Mouse (Mus musculus) frontal cortex, postnatal 14 days (tissue): ENCODE data around the gene Hcn2.

Experiments used
- DNase-seq, 2 experiments: peaks; one replicate each; pipeline ENCODE4 v3.0.0; 2022; ENCODE audit warnings: low spot score in 2 of 2

The Hcn2 gene

DNA sequence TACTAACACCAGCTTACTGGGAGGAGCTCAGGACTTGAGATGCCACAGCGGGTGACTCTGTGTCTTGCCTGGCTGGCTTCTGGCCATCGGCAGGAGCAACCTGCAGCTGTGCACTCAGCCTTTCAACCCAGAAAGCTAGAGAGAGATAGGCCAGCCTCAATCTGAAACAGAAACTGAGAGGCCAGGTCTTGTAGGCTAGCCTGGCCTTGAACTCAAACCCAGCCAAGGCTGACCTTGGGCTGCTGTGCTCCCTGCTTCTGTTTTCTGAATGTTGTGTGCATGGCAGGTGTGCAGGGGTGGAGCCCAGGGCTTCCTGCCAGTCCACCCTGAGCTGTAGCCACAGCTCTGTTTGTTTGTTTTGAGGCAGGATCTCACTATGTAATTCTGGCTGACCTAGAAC is 56.8 kb downstream of the Hcn2 start:
- no peak for DNase-seq

DNA sequence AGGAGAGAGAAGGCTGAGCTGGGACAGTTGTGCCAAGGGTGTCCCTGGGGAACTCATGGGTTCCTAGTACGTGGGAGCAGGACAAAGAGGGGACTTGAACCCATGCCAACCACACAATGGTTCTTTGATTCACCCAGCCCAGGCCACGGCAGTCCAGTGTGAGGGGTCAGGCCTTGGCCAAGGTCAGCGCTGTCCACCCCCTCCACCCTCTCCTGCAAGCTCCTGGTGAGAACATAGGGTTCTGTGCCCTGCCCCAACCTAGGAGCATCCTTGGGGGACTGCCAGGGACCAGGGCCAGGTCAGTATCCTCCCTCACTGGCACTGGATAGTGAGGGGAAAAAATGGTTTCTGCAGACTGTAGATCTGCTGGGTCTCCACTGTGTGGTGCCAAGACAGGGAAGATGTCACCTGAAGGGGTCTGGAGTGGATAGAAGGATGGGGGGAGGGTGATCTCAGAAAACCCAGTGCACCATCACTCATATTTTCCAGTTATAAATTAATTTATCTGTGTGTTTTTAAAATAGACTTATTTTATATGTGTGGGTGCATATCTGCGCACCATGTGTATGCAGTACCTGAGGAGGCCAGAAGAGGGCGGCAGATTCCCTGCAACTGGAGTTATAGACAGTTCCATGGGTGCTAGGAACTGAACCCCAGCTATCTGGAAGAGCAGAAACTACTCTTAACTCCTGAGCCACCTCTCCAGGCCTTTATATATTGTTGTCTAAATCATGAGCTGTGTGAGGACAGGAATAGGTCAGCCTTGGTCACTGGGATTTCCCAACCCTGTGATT is 58.2 kb downstream of the Hcn2 start:
- no peak for DNase-seq

DNA sequence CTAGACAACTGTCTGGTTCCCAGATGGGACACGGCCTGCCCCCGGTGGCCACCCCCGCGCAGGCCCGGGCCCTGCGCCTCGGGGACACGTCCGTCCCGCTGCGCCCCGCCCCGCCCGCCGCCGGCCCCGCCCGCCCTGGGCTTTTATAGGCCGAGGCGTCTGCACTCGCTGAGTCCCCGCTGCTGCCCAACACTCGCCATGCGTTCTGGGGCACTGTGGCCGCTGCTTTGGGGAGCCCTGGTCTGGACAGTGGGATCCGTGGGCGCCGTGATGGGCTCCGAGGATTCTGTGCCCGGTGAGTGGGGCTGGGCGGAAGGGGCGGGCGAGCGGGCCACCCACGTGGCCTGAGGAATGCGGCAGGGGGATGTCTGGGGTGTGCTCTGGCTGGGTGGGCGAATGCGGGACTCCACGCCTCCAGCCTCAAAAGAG is 60.7 kb downstream of the Hcn2 start, which contains the start of gene Fstl3:
Fstl3 (plus strand) TSS at position 170 of the 429 bp plus-strand sequence.
- no peak for DNase-seq

- DNase-seq: no peak
These were observed 61.6 kb downstream of the Hcn2 start for GRCm38 (mm10) chr10:79778006-79778405.

GRCm38 (mm10) chr10:79779193-79779592 is 62.8 kb downstream of the Hcn2 start:
- no peak for DNase-seq

DNA sequence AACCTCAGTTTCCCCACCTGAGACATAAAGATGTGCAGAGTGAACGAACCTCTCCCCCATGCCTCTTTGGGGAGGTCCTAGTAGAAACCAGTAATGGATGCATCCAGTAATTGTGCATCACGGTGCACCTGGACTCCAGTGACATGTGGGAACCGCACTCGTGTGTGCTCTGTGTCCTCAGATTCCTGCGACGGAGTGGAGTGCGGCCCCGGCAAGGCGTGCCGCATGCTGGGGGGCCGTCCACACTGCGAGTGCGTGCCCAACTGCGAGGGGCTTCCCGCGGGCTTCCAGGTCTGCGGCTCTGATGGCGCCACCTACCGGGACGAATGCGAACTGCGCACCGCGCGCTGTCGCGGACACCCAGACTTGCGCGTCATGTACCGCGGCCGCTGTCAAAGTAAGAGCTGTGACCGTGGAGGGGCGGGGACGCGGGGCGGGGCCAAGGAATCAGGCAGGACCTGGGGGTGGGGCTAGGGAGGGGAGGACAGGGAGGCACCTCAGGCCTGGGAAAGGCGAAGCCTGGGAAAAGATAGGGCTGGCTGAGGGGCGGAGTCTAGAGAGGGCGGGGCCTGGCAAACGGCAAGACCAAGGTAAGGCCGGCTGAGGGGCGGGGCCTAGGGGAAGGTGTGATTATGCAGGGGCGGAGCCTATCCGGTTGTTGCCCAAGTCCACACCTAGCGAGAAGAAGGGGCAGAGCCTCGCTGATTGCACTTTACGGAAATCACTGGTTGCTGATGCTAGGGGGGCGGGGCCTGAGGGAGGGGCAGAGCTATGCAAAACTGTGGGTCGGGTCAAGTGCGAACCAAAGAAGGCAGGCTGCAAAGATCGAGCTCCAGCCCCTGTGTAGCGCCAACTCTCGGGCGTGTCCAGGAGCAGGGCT is 63.6 kb downstream of the Hcn2 start:
- DNase-seq: peak; percentile 92 to 95

GRCm38 (mm10) chr10:79780664-79781015 is 64.2 kb downstream of the Hcn2 start:
- DNase-seq: no peak

GRCm38 (mm10) chr10:79781139-79781538 is 64.7 kb downstream of the Hcn2 start:
- DNase-seq: no peak

DNA sequence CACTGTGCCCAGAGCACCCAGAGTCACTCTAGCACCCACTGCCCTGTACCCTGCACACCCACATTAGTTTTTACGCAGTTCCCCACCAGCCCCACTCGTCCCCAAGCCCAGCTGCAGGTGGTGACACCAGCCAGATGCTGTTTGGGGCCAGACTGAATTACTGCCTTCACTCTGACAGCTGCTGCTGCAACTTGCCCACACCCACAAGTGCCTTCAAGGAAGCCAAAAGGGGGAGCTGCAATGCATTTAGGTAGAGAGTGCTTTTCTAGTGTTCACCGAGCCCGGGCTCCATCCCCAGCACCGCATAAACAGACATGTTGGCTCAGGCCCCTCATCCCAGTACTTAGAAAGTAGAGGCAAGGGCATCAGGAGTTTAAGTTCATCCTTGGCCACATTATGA is 65.5 kb downstream of the Hcn2 start:
- no peak for DNase-seq

DNA sequence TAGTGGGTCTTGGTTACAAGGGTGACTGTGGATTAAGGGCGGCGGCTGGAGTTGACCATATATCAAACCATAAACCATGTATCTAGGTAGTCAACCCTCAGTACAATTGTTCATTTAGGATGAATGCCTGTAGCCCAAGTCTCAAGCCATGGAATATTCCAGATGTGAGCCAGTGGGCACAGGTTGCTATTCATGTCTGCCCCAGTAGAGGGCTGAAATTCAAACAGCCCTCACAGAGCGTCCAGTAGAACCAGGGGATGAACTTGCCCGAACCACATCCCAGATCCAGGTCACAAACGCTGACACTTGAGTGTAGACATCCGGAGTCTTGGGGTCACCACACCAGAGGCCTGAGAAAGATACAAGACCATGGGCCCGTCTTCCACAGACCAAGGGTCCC is 66.6 kb downstream of the Hcn2 start:
- no peak for DNase-seq

- DNase-seq: no peak
These were observed 67.7 kb downstream of the Hcn2 start for GRCm38 (mm10) chr10:79783920-79784800.
